Mouse (Mus musculus) cerebellum, adult 8-10 months (tissue): ENCODE measurements around the gene Krt80.

ENCODE experiments used
- DNase-seq: peaks from one replicate; pipeline ENCODE4 v3.0.0; 2022

The Krt80 gene

GRCm38 (mm10) chr15:101316279-101316912 is 53.6 kb downstream of the Krt80 start:
- DNase-seq, result no peak

DNA sequence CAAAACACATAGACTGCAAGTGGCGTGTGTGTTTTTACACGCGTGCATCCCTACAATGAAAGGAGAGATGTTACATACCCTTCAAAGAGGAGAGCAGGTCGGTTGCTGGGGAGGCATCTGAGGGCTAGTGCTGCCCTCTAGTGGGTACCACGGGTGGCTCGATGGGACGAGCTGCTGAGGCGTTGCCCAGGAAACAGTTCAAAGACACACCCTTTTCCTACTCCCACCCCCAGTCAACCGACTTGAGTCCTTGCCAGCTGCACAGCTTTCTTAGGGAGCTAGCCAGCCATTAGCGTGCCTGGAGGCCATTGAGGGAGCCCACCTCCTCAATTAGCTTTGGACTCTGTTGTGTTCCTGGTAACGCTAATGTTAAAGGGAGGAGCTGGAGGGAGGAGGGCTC is 54.1 kb downstream of the Krt80 start:
- DNase-seq, result peak; percentile 55

DNA sequence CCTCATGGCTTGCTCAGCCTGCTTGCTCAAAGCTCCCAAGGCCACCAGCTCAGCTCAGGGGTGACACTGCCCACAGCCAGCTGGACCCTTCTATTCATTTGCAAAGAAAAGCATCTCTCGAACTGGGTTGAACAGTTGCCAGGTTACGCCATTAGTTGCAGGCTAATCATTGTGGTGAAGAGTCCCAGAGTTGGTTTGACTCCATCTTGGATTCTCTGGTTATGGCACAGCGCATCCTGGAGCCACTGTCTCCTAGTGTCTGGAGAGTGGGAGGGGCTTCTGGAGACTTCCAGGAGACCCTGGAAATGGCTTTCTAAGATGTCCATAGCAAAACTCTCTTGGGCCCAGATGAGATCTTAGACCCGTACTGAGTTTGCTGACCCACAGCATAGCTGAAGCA is 54.6 kb downstream of the Krt80 start:
- no peak for DNase-seq

GRCm38 (mm10) chr15:101312006-101312405 is 58.0 kb downstream of the Krt80 start:
- DNase-seq, result no peak

DNA sequence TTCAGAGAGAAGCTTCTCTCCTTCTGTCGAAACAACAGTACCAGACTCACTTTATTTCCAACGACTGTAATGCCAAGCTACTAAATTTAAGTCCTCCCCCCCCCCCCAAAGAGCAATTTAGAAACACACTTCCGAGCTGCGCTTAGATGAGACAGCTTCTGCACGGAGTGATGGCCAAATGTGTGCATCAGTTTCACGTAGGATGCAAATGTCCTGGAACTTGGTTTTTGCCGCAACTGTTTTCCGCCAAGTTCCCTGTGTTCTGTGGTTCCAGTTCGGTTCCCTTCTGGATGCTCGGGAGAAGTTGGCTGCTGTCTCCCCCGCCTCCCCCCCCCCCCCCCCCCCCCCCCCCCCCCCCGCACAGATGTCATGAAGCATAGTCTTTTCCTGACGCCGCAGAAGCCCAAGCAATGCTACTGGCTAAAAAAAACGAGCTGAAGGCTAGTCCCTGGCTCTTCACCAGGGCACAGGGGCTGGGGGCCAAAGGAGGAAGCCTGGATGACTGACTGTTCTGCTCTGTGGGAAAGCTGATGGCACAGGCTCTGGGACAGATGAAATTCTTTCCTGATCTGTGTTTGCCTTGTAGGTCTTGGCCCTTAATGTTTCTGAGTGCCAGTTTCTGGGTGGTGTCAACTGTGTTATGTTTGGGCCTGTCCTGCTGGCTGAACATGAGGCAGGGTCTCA is 58.7 kb downstream of the Krt80 start:
- no peak for DNase-seq

- no peak for DNase-seq
These were observed 60.5 kb downstream of the Krt80 start for GRCm38 (mm10) chr15:101309493-101309892.

GRCm38 (mm10) chr15:101308440-101309348 is 61.3 kb downstream of the Krt80 start:
- DNase-seq, result no peak

DNA sequence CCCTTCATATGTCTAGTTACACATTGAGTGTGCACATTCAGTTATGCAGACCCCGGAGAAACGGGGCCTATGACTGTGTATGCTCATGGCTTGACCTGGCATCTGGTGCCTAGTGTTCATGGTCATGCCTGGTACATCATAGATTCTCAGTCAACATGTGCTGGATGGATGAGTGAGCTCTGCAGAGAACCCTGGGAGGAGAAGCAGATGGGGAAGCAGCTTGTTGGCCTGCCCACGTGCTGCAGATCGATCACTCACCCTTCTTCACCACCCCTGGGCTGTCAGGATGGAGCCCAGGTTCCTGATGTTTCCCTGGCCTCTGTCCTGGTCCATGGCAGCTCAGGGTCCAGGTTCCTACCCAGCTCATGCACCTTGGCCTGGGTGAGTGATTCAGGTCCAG is 63.5 kb downstream of the Krt80 start:
- DNase-seq, result no peak

DNA sequence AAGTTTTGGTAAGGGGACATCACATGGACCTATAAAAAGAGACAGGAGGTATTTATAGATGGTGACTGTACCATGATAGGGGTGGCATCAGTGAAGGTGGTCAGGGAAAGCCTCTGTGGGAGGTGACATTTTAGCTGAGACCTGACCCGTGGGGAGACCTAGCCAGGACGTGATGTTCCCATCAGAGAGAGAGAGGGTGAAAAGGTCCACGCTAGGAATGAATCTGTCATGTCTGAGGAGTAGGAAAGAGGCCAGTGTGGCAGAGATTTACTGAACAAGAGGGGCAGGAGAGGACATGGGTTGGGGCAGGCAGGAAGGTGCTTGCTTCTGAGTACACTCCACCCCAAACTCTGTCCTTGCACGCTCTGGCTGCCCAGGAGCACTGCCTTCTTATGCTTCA is 66.1 kb downstream of the Krt80 start:
- DNase-seq, result no peak

DNA sequence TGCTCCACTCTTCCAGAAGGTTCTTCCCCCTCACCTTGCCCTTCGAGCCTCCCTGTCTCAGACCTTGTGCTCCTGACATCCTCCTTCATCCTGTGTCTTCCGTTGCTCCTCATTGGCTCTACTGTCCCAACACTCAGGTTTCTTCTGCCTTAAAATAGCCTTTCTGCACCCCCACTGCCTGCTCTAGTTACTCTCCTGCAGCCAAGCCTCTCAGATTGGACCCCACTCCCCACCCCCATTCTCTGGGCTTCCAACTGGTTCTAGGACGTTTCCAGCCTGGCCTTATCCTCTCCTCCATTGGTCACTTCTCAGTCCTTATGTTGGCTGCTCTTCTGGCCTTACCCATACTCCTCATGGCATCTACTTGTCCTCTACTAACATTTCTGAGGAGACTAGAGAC is 67.8 kb downstream of the Krt80 start:
- DNase-seq, result no peak

DNA sequence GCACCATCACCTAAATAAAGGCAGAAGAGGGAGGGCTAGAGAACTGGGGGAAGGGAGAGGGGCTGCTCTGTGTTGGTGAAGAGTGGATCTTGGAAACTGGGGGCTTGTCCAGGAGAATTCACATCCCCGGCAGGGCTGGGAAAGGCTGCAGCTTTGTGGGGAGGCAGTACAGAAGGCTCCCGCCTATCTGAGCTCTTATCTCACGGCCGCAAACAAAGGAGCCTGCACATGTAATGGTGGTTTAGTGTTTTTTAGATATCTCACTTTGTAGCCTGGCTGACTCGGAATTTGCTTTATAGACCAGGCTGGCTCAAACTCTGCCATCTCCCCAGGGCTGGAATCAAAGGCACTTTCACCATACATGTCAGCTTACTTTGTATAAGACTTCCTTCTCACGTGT is 69.8 kb downstream of the Krt80 start:
- no peak for DNase-seq

DNA sequence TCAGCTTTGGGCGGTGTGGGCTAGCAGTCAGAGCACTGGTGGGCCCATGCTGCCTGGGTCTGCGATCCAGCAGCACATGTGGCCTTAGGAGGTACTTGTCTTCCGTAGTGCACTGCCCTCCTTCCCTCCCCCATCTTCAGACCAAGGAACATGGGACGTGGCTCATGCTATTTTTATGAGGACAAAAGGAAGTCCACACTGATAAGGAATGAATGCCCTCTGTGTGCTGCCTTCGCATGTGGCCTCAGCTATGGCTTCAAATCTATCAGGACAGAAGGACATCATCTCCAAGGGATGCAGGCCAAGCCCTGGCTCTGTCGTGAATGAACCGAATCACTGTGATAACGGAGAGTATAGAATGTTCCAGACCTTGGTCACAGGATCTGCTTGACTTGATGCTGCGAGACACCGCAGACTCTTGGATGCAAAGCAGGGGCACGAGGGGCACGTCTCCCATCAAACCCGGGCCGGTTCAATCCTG is 70.4 kb downstream of the Krt80 start:
- no peak for DNase-seq

DNA sequence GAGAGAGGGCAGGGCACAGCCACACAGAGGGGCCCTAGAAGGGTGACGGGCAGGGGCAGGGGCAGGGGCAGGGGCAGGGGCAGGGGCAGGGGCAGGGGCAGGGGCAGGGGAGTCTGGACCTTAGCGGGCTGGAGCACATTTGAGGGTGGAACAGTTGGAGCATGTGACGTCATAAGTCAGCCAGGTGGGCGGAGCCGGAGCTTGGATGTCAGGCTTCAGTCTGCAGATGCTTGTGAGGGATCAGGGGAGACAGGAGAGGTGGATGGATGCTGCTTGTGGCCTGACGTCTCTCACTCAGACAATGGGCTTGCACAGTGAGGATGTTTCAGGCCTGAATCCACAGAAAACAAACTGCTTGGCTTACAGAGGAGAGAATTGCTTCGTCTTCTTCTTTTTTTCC is 71.4 kb downstream of the Krt80 start:
- DNase-seq, result no peak

DNA sequence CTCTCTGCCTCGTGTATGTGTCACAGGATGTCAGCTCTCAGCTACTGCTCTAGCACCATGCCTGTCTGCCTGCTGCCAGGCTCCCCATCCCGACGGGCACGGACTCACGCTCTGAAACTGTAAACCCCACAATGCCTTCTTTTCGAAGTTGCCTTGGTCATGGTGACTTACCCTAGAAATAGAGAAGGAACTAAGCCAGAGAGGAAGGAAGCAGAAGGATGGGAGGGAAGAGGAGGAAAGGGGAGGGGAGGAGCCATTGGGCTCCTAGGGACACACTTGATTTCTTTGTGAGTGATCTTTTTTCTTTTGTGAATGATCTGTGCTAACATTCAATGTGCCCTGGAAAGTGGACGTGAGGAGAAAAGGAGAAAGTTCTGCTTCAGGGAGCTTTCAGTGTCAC is 72.0 kb downstream of the Krt80 start:
- no peak for DNase-seq
